Mouse (Mus musculus) erythroblast, embryonic 14.5 days (primary cell): ENCODE measurements around the gene Rps6kb2.

Experiments
- GATA1 ChIP-seq: IDR thresholded peaks from 2 replicates; pipeline ENCODE4 v1.6.1; 2012; ENCODE audit warnings: low read length, inconsistent platforms, mixed read lengths
- TAL1 ChIP-seq: IDR thresholded peaks from 3 replicates; pipeline ENCODE4 v1.6.1; 2012; ENCODE audit warnings: low read length, inconsistent platforms, mixed read lengths

- TF ChIP-seq TAL1 (no peak), GATA1 (no peak)
Measured at GRCm38 (mm10) chr19:4169378-4169784, 6.2 kb upstream of the Rps6kb2 start.
